Mouse (Mus musculus) forebrain, embryonic 14.5 days (tissue): Measurements from ENCODE around the gene Ino80. TPM values are rescaled to one million over a fixed set of nuclear protein-coding genes. Genes with fewer than 3 reads are reported as not detected.

Experiments used
- ATAC-seq: fragments of 200-750 bp; cut with Nextera tagmentation; 2 replicates; pipeline ENCODE4 v1.8.0; 2017; ENCODE audit warnings: mild to moderate bottlenecking, moderate library complexity
- DNase-seq: peaks from one replicate; pipeline ENCODE4 v3.0.0-alpha.2; 2015; ENCODE audit warnings: low spot score
- H3K27ac ChIP-seq: fragments of 300-500 bp; sonication (generic); 2 replicates; pipeline ENCODE4 v1.5.1; 2014; ENCODE audit warnings: low read depth, mild to moderate bottlenecking, control low read depth, low read length, moderate library complexity
- H3K27me3 ChIP-seq: fragments of 300-500 bp; sonication (generic); replicated peaks from 2 replicates; pipeline ENCODE4 v1.6.1; 2014; ENCODE audit warnings: low read length, control low read depth, mixed read lengths; ENCODE audit not compliant: control insufficient read depth, insufficient read depth
- H3K36me3 ChIP-seq: fragments of 300-500 bp; sonication (generic); 2 replicates; pipeline ENCODE4 v1.6.1; 2014; ENCODE audit warnings: low read length, control low read depth; ENCODE audit not compliant: control insufficient read depth, insufficient read depth
- H3K4me1 ChIP-seq: fragments of 300-500 bp; sonication (generic); 2 replicates; pipeline ENCODE4 v1.6.1; 2014; ENCODE audit warnings: antibody characterized with exemption, low read length, control low read depth; ENCODE audit not compliant: control insufficient read depth, insufficient read depth
- H3K4me2 ChIP-seq: fragments of 300-500 bp; sonication (generic); 2 replicates; pipeline ENCODE4 v1.6.1; 2014; ENCODE audit warnings: mild to moderate bottlenecking, control low read depth, low read length
- H3K4me3 ChIP-seq: fragments of 300-500 bp; sonication (generic); 2 replicates; pipeline ENCODE4 v1.5.1; 2014; ENCODE audit warnings: low read depth, low read length, control low read depth
- H3K9ac ChIP-seq: fragments of 300-500 bp; sonication (generic); 2 replicates; pipeline ENCODE4 v1.6.1; 2014; ENCODE audit warnings: mild to moderate bottlenecking, low read length, control low read depth, moderate library complexity
- H3K9me3 ChIP-seq: fragments of 300-500 bp; sonication (generic); replicated peaks from 2 replicates; pipeline ENCODE4 v1.6.1; 2016; ENCODE audit warnings: low read length, control low read depth, mixed read lengths; ENCODE audit not compliant: control insufficient read depth
- WGBS: fragments of 180-500 bp; shearing (Covaris S2); extraction: QIAGEN DNeasy Blood & Tissue Kit; methylation state at CpG from one replicate; pipeline ENCODE4 v1.1.7; 2014; 5-methylcytosine and 5-hydroxymethylcytosine counted together
- polyA plus RNA-seq: library from polyadenylated mRNA; unstranded; fragments of >200 nt; fragmentation: Nextera tagmentation; extraction: Ambion mirVana; gene quantifications from 2 replicates; pipeline ENCODE4 v1.2.1, GENCODE M21; 2014

The Ino80 gene
- polyA plus RNA-seq, 1 experiment from 2014 or later = 4.3 TPM

GRCm38 (mm10) chr2:119355089-119355488 is 122.4 kb downstream of the Ino80 start:
- Histone ChIP-seq H3K4me3 (no peak overlapping the region), H3K9ac (no peak overlapping the region), H3K27me3 (0 out of 2 replicates have a peak, but pooled peaks cover 3% of the 10 kb centered on the region), H3K27ac (no peak overlapping the region), H3K4me1 (no peaks in the 10 kb centered on the region), H3K36me3 (no peaks in the 10 kb centered on the region), H3K9me3 (no peaks in the 10 kb centered on the region), H3K4me2 (no peak overlapping the region)
- DNase-seq (no peak), ATAC-seq (no peak)
- 92% methylated on average over 3 of the region's 3 CpGs for WGBS

GRCm38 (mm10) chr2:119353707-119354106 is 123.8 kb downstream of the Ino80 start:
- no peaks in the 10 kb centered on the region for H3K9me3 ChIP-seq

DNA sequence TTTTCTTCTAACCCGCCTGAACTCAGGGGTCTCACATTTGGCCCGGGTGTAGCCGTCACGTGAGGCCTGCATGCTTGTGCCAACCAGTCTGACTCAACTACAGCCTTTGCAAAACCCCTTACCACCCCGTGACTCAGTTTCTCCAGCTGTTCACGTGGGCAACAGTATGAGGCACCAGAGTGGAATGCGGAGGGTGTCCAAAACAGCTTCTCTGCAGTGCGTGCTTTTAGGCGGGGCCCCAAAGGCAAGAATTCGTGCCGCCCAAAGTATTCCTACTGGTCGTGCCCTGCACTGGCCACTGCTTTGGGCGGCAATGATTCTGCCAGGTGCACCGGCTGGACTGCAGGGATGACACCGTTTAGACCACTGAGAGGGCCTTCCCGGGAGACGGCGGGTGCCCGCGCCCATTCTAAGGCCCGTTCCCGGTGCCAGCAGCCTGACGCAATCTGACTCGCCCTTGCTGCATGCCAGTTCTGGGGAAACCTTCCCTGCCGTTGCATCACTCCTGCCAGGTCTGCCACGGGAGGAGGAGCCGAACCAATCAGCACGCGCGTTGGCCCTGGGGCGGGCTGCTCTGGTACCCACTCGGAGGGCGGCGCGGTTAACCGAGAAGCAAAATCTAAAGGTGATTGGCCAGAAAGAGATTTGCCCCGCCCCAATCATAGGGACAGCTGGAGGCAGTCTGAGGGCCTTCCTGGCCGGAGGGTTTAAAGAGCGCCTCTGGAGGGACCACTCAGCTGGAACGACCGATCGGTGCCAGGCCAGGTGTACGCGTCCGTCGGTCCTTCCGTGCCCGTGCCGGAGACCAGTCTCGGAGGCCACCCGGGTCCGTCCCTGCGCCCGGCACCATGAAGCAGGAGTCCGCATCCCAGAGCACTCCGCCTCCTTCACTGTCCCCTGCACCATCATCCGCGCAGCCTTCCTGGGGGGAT is 126.7 kb downstream of the Ino80 start, which contains the start of gene Chac1:
Chac1 (plus strand) TSS at position 675 of the 932 bp plus-strand sequence.
- peak; percentile 99 for ATAC-seq
- no peak within 1 kb of the TSS for H3K27ac ChIP-seq
- peak; percentile 94 for DNase-seq
- H3K4me2 ChIP-seq = peak within 1 kb of the TSS; percentile 85
- WGBS = 5% methylated on average over 58 of the region's 58 CpGs
- no peaks in the 10 kb centered on the region for H3K36me3 ChIP-seq
- no peaks in the 10 kb centered on the region for H3K4me1 ChIP-seq
- H3K9me3 ChIP-seq = no peaks in the 10 kb centered on the region
- H3K27me3 ChIP-seq = 0 out of 2 replicates have a peak, but pooled peaks cover 4% of the 10 kb centered on the region
- H3K4me3 ChIP-seq = peak within 1 kb of the TSS; percentile 55
- peak within 1 kb of the TSS; percentile 68 for H3K9ac ChIP-seq

More at GRCm38 (mm10) chr2:119353707-119354106, 123.8 kb downstream of the Ino80 start:
- 89% methylated on average over 8 of the region's 8 CpGs for WGBS
- no peak overlapping the region for H3K4me2 ChIP-seq
- H3K27me3 ChIP-seq = 0 out of 2 replicates have a peak, but pooled peaks cover 4% of the 10 kb centered on the region
- no peak overlapping the region for H3K9ac ChIP-seq
- no peak overlapping the region for H3K4me3 ChIP-seq
- H3K36me3 ChIP-seq = no peaks in the 10 kb centered on the region
- no peaks in the 10 kb centered on the region for H3K4me1 ChIP-seq
- no peak for DNase-seq
- no peak overlapping the region for H3K27ac ChIP-seq
- no peak for ATAC-seq

- H3K27ac ChIP-seq = no peak overlapping the region
- H3K4me3 ChIP-seq = no peak overlapping the region
- H3K27me3 ChIP-seq = 0 out of 2 replicates have a peak, but pooled peaks cover 3% of the 10 kb centered on the region
- H3K36me3 ChIP-seq = no peaks in the 10 kb centered on the region
- no peak overlapping the region for H3K9ac ChIP-seq
- H3K4me2 ChIP-seq = no peak overlapping the region
- H3K4me1 ChIP-seq = no peaks in the 10 kb centered on the region
- WGBS = 53% methylated on average over 6 of the region's 6 CpGs
- no peaks in the 10 kb centered on the region for H3K9me3 ChIP-seq
- DNase-seq = no peak
- ATAC-seq = no peak
These were observed 132.8 kb downstream of the Ino80 start for GRCm38 (mm10) chr2:119344537-119345138.

GRCm38 (mm10) chr2:119337425-119338265 is 139.8 kb downstream of the Ino80 start:
- Histone ChIP-seq H3K4me3 (peak overlapping the region; percentile 54), H3K27ac (peak overlapping the region; percentile 52), H3K36me3 (no peaks in the 10 kb centered on the region), H3K4me1 (peaks cover 3% of the 10 kb centered on the region; the same call in 1 of the 2 replicates), H3K9ac (peak overlapping the region; percentile 82), H3K9me3 (no peaks in the 10 kb centered on the region), H3K4me2 (peak overlapping the region; percentile 79), H3K27me3 (peaks cover 3% of the 10 kb centered on the region)
- DNase-seq = peak; percentile 88
- 8% methylated on average over 59 of the region's 60 CpGs for WGBS
- ATAC-seq = peak; percentile 89

DNA sequence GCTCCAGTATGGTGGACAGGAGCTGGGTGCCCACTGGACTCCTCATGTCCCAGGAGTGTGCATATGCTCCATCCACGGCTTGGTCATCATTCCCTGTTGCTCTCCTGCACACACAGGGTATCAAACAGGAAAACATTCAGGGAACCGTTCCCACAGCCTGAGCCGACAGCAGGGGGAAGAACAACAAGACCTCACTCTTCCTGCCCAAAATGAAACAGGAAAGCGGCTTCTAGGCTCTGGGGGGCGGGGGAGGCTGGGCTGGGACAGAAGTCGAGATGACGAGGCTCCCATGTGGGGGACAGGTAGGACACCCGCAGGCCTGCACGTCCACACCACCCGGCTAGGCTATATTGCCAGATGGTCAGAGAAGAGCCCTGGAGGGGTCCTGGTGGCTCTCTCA is 141.0 kb downstream of the Ino80 start:
- Histone ChIP-seq H3K27ac (no peak overlapping the region), H3K9ac (no peak overlapping the region), H3K4me2 (no peak overlapping the region), H3K4me3 (no peak overlapping the region), H3K27me3 (peaks cover 11% of the 10 kb centered on the region), H3K9me3 (no peaks in the 10 kb centered on the region), H3K4me1 (peaks cover 3% of the 10 kb centered on the region; the same call in 1 of the 2 replicates), H3K36me3 (no peaks in the 10 kb centered on the region)
- WGBS = 82% methylated on average over 10 of the region's 10 CpGs
- no peak for DNase-seq
- no peak for ATAC-seq

- H3K27ac ChIP-seq = no peak overlapping the region
- H3K4me3 ChIP-seq = no peak overlapping the region
- H3K27me3 ChIP-seq = peaks cover 12% of the 10 kb centered on the region
- peaks cover 3% of the 10 kb centered on the region; the same call in 1 of the 2 replicates for H3K4me1 ChIP-seq
- no peak overlapping the region for H3K4me2 ChIP-seq
- WGBS = 76% methylated on average over 2 of the region's 2 CpGs
- DNase-seq (no peak), ATAC-seq (no peak)
- H3K9me3 ChIP-seq = no peaks in the 10 kb centered on the region
- H3K36me3 ChIP-seq = no peaks in the 10 kb centered on the region
- no peak overlapping the region for H3K9ac ChIP-seq
These were observed 141.5 kb downstream of the Ino80 start for GRCm38 (mm10) chr2:119336002-119336401.

DNA sequence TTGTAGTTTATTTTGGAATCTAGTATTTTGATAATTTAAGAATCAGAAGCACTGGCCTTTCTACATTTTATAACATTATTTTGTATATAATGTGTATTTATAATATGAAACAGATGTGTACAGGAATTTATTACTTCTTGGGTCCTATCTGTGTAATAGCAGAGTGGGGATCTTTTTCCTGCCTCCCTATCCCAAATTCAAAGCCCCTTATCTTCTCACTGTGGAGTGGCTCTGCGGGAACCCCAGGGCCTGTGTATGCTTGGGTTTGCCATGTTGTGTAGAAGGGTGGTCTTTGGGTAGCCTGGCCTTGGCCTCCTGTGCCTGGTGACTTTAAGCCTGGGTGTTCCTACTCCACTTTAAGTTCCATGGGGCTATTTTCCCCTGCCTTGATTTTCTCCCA is 142.0 kb downstream of the Ino80 start:
- Histone ChIP-seq H3K4me1 (peaks cover 3% of the 10 kb centered on the region; the same call in 1 of the 2 replicates), H3K36me3 (no peaks in the 10 kb centered on the region), H3K9ac (no peak overlapping the region), H3K4me3 (no peak overlapping the region), H3K4me2 (no peak overlapping the region), H3K9me3 (no peaks in the 10 kb centered on the region), H3K27ac (no peak overlapping the region), H3K27me3 (peaks cover 16% of the 10 kb centered on the region)
- no peak for DNase-seq
- WGBS = 83% methylated on average over 1 of the region's 1 CpGs
- no peak for ATAC-seq
